Mouse (Mus musculus) liver, embryonic 14.5 days (tissue): ENCODE data around the gene Rbms3. TPM values are rescaled to one million over a fixed set of nuclear protein-coding genes. Genes with fewer than 3 reads are reported as not detected.
A peak's percentile ranks its signal among the peaks of the same experiment; 100 is the strongest.

Source experiments
- ATAC-seq: fragments of 200-750 bp; cut with Nextera tagmentation; 2 replicates; pipeline ENCODE4 v1.8.0; 2017; ENCODE audit warnings: moderate number of reproducible peaks, mild to moderate bottlenecking, moderate library complexity; ENCODE audit not compliant: insufficient read depth
- DNase-seq, 3 experiments: peaks; one replicate each; pipeline ENCODE4 v3.0.0-alpha.2; 2012 to 2013; ENCODE audit warnings: low read depth in 3 of 3, low spot score in 3 of 3
- H3K27ac ChIP-seq: fragments of 300-500 bp; sonication (generic); 2 replicates; pipeline ENCODE4 v1.5.1; 2014; ENCODE audit warnings: moderate library complexity, mild to moderate bottlenecking, control low read depth, inconsistent platforms
- H3K27me3 ChIP-seq: fragments of 300-500 bp; sonication (generic); 2 replicates; pipeline ENCODE4 v1.6.1; 2014; ENCODE audit warnings: mild to moderate bottlenecking, low read length, moderate library complexity; ENCODE audit not compliant: control insufficient read depth, insufficient read depth
- H3K36me3 ChIP-seq: fragments of 300-500 bp; sonication (generic); replicated peaks from 2 replicates; pipeline ENCODE4 v1.6.1; 2014; ENCODE audit warnings: low read depth; ENCODE audit not compliant: control insufficient read depth, insufficient read depth
- H3K4me1 ChIP-seq, 2 experiments: fragments of 200-500 bp in 1 of 2; fragments of 300-500 bp in 1 of 2; sonication (generic) in 1 of 2; replicated peaks; 2 replicates each; pipeline ENCODE4 v1.6.1; 2012 to 2014; ENCODE audit warnings: antibody characterized with exemption in 1 of 2, inconsistent platforms in 1 of 2, low read length in 1 of 2; ENCODE audit not compliant: control insufficient read depth in 2 of 2, insufficient read depth in 2 of 2
- H3K4me2 ChIP-seq: fragments of 300-500 bp; sonication (generic); 2 replicates; pipeline ENCODE4 v1.6.1; 2014; ENCODE audit warnings: low read depth, mild to moderate bottlenecking, control low read depth, moderate library complexity
- H3K4me3 ChIP-seq, 2 experiments: fragments of 200-500 bp in 1 of 2; fragments of 300-500 bp in 1 of 2; sonication (generic) in 1 of 2; 2 replicates each; pipeline ENCODE4 v1.5.1; 2012 to 2014; ENCODE audit warnings: low read depth in 2 of 2, low read length in 2 of 2, mild to moderate bottlenecking in 2 of 2, control low read depth in 1 of 2, inconsistent platforms in 1 of 2, moderate library complexity in 1 of 2; ENCODE audit not compliant: insufficient read depth in 1 of 2
- H3K9ac ChIP-seq: fragments of 300-500 bp; sonication (generic); replicated peaks from 2 replicates; pipeline ENCODE4 v1.6.1; 2014; ENCODE audit warnings: mild to moderate bottlenecking, control low read depth, moderate library complexity
- H3K9me3 ChIP-seq: fragments of 300-500 bp; sonication (generic); 2 replicates; pipeline ENCODE4 v1.6.1; 2016; ENCODE audit warnings: low read length, mixed read lengths; ENCODE audit not compliant: control insufficient read depth
- CTCF ChIP-seq: IDR thresholded peaks from 2 replicates; pipeline ENCODE4 v1.5.1; 2016; ENCODE audit warnings: antibody characterized with exemption, low read depth, control low read depth
- EP300 ChIP-seq: IDR thresholded peaks from 2 replicates; pipeline ENCODE4 v1.6.1; 2016; ENCODE audit warnings: antibody characterized with exemption, low read depth
- WGBS: fragments of 180-500 bp; shearing (Covaris S2); extraction: QIAGEN DNeasy Blood & Tissue Kit; methylation state at CpG from one replicate; pipeline ENCODE4 v1.1.7; 2014; ENCODE audit not compliant: insufficient replicate concordance; 5-methylcytosine and 5-hydroxymethylcytosine counted together
- polyA plus RNA-seq, 2 experiments: library from polyadenylated mRNA; depleted of rRNA in 1 of 2; stranded (reverse) in 1 of 2; unstranded in 1 of 2; fragments of >200 nt; fragmentation: Nextera tagmentation in 1 of 2; extraction: Ambion mirVana in 1 of 2; gene quantifications; 2 replicates each; pipeline versions ENCODE4 v1.2.1 to v1.2.3; 2012 to 2014

Gene Rbms3
- polyA plus RNA-seq, 2 experiments, result 0.88 to 2.4 TPM

GRCm38 (mm10) chr9:117018741-117019163 lies 611.0 kb downstream of the Rbms3 start:
- peak; percentile 43 for ATAC-seq
- Histone ChIP-seq H3K27ac (no peak overlapping the region), H3K4me2 (no peak overlapping the region), H3K4me1 (peaks cover 0 to 8% of the 10 kb centered on the region in 2 experiments; a peak in 1 of 4 replicates), H3K4me3 (no peak overlapping the region), H3K27me3 (no peaks in the 10 kb centered on the region), H3K36me3 (no peaks in the 10 kb centered on the region), H3K9me3 (no peaks in the 10 kb centered on the region), H3K9ac (no peak overlapping the region)
- DNase-seq, result peak in 1 of 3 experiments; percentile 7
- TF ChIP-seq EP300 (no peak), CTCF (no peak)
- 36% methylated on average over 2 of the region's 2 CpGs for WGBS

GRCm38 (mm10) chr9:117018301-117018700 lies 611.4 kb downstream of the Rbms3 start:
- peaks cover 0 to 8% of the 10 kb centered on the region in 2 experiments; a peak in 1 of 4 replicates for H3K4me1 ChIP-seq
- H3K27me3 ChIP-seq, result no peaks in the 10 kb centered on the region
- no peak for ATAC-seq
- no peak overlapping the region for H3K9ac ChIP-seq
- no peaks in the 10 kb centered on the region for H3K36me3 ChIP-seq
- no peak overlapping the region for H3K27ac ChIP-seq
- no peaks in the 10 kb centered on the region for H3K9me3 ChIP-seq
- WGBS, result 36% methylated on average over 12 of the region's 12 CpGs
- H3K4me2 ChIP-seq, result no peak overlapping the region
- TF ChIP-seq CTCF, result no peak
- no peak for TF ChIP-seq EP300
- DNase-seq, result no peak
- no peak overlapping the region for H3K4me3 ChIP-seq

GRCm38 (mm10) chr9:117016605-117017319 lies 613.0 kb downstream of the Rbms3 start:
- no peak for ATAC-seq
- no peak for DNase-seq
- Histone ChIP-seq H3K27ac (no peak overlapping the region), H3K36me3 (no peaks in the 10 kb centered on the region), H3K4me3 (no peak overlapping the region), H3K9ac (no peak overlapping the region), H3K4me2 (no peak overlapping the region), H3K9me3 (no peaks in the 10 kb centered on the region), H3K4me1 (peaks cover 0 to 8% of the 10 kb centered on the region in 2 experiments; a peak in 1 of 4 replicates), H3K27me3 (no peaks in the 10 kb centered on the region)
- TF ChIP-seq CTCF, result no peak
- TF ChIP-seq EP300, result no peak
- 45% methylated on average over 9 of the region's 9 CpGs for WGBS

- no peak overlapping the region for H3K27ac ChIP-seq
- H3K4me2 ChIP-seq, result no peak overlapping the region
- TF ChIP-seq CTCF (no peak), EP300 (no peak)
- no peaks in the 10 kb centered on the region for H3K27me3 ChIP-seq
- H3K4me1 ChIP-seq, result no peaks in the 10 kb centered on the region
- no peak for DNase-seq
- no peak for ATAC-seq
- H3K9ac ChIP-seq, result no peak overlapping the region
- no peaks in the 10 kb centered on the region for H3K36me3 ChIP-seq
- WGBS, result 74% methylated on average over 3 of the region's 3 CpGs
- no peak overlapping the region for H3K4me3 ChIP-seq
- no peaks in the 10 kb centered on the region for H3K9me3 ChIP-seq
Measured at GRCm38 (mm10) chr9:117013386-117013785, 616.3 kb downstream of the Rbms3 start.

GRCm38 (mm10) chr9:117010801-117011200 lies 618.9 kb downstream of the Rbms3 start:
- no peak for TF ChIP-seq CTCF
- no peak for TF ChIP-seq EP300
- Histone ChIP-seq H3K36me3 (no peaks in the 10 kb centered on the region), H3K4me1 (no peaks in the 10 kb centered on the region), H3K9ac (no peak overlapping the region), H3K9me3 (no peaks in the 10 kb centered on the region), H3K27ac (no peak overlapping the region), H3K27me3 (no peaks in the 10 kb centered on the region), H3K4me3 (no peak overlapping the region), H3K4me2 (no peak overlapping the region)
- DNase-seq, result no peak
- WGBS, result 74% methylated on average over 3 of the region's 3 CpGs
- ATAC-seq, result no peak
